Mouse (Mus musculus): ENCODE data around the gene Wdr20. TPM values are rescaled to one million over a fixed set of nuclear protein-coding genes. Genes with fewer than 3 reads are reported as not detected.
"Not testable (repeated sequence)": the region's sequence is repeated elsewhere in the genome, so short reads cannot be mapped to it uniquely, and the experiment has no call there.

The Wdr20 gene
- polyA plus RNA-seq, 1 experiment = 19.4 TPM

- DNase-seq (ENCODE audit: low read depth, low spot score) = no peak
- 92% methylated on average over 7 of the region's 7 CpGs for WGBS
These were observed 30.3 kb upstream of the Wdr20 start for GRCm38 (mm10) chr12:110707451-110707850.

- DNase-seq (ENCODE audit: low read depth, low spot score) = no peak
- WGBS = 44% methylated on average over 5 of the region's 5 CpGs
These were observed 26.5 kb upstream of the Wdr20 start for GRCm38 (mm10) chr12:110711270-110711669.

DNA sequence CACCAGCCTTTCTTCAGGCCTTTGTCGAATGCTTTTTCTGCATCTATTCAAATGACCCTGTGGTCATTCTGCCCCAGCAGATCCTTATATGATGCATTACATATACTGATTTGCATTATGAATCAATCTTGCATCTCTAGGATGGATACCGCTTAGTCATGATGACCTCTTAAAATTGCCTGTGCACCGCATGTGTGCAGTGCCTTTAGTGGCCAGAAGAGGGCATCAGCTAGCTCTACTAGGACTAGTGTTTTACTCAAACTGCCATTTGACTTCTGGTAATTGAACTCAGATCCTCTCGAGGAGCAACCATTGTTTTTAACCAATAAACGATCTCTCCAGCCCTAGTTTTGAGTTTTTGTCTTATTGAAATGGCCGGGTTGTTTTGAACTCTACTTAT lies 24.0 kb upstream of the Wdr20 start:
- no peak for DNase-seq (ENCODE audit: low read depth, low spot score)
- 97% methylated on average over 6 of the region's 6 CpGs for WGBS

- no peak for DNase-seq (ENCODE audit: low read depth, low spot score)
- 75% methylated on average over 6 of the region's 6 CpGs for WGBS
These were observed 23.5 kb upstream of the Wdr20 start for GRCm38 (mm10) chr12:110714215-110714614.

GRCm38 (mm10) chr12:110716004-110716403 lies 21.7 kb upstream of the Wdr20 start:
- WGBS = 13% methylated on average over 5 of the region's 5 CpGs
- DNase-seq (ENCODE audit: low read depth, low spot score) = no peak

GRCm38 (mm10) chr12:110725051-110725450 lies 12.7 kb upstream of the Wdr20 start:
- 92% methylated on average over 5 of the region's 5 CpGs for WGBS
- no peak for DNase-seq (ENCODE audit: low read depth, low spot score)

- 44% methylated on average over 5 of the region's 5 CpGs for WGBS
These were observed 12.3 kb upstream of the Wdr20 start for GRCm38 (mm10) chr12:110725489-110725888.

DNA sequence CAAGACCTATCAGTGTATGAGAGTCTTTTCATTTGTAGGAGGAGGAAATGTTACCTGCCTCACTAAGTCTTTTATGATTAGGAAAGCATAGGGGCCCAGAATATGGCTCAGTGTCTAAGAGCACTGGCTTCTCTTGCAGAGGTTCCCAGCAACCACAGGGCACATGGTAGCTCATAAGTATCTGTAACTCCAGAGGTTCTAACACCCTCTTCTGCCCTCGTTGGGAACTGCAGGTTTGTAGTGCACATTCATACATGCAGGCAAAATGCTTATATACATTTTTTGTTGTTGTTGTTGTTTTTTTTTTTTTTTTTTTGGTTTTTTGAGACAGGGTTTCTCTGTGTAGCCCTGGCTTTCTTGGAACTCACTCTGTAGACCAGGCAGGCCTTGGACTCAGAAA lies 11.3 kb upstream of the Wdr20 start:
- 39% methylated on average over 1 of the region's 1 CpGs for WGBS
- no peak for DNase-seq (ENCODE audit: low read depth, low spot score)

More at GRCm38 (mm10) chr12:110725489-110725888, 12.3 kb upstream of the Wdr20 start:
- DNase-seq (ENCODE audit: low read depth, low spot score) = no peak

GRCm38 (mm10) chr12:110733254-110733653 lies 4.5 kb upstream of the Wdr20 start:
- 97% methylated on average over 3 of the region's 3 CpGs for WGBS

DNA sequence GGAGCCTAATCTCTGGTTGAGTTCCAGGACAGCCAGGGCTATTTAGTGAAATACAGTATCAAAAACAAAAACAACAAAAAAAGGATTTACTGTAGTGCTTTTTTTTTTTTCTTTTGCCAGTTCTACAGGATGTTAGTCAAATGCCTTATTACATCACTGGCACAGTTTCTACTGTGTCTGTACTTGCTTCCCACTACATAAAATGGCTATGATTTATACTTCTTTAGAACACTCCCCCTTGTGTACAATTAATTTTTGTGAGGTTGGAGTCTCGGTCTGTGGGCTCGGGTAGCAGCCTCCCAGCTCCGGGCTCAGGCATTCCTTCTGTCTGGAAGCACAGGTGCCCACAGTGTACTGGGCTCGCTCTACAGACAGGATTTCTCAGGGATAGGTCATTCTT lies 1.1 kb upstream of the Wdr20 start:
- WGBS = 4% methylated on average over 4 of the region's 4 CpGs
- no peak for DNase-seq (ENCODE audit: low read depth, low spot score)

More at GRCm38 (mm10) chr12:110733254-110733653, 4.5 kb upstream of the Wdr20 start:
- not testable (repeated sequence) for DNase-seq (ENCODE audit: low read depth, low spot score)

DNA sequence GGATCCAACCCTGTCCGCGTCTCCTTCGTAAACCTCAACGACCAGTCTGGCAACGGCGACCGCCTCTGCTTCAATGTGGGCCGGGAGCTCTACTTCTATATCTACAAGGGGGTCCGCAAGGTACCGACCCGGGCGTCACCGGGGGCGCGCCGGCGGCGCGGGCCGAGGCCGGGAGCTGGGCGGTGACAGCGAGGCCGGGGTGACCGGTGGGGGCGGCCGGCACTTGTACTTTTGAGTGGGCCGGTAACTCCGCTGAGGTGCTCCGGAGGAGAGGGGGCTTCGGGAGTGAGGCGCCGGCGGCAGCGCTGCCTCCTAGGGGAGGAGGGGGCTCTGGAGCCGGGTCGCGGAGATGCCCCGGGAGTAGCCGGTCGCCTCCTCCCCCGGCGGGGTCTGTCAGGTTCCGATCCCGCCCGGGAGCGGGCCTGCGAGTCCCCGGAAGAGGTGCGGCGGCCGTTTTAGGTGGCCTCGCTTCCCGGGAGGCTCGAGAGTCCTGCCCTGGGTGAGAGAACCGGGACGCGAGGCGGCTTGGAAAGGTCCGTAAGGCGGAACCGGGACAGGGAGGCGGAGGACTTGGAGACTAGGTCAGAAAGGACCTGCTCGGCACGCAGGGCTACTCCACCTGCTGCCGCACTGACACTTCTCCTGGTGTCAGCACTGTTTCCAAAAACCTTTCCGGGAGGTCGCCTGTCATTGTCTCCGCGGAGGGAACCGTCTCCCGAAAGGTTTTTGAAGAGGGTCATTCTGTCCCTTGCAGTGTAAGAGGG lies 596 bp downstream of the Wdr20 start:
- under 1% methylated on average over 71 of the region's 72 CpGs for WGBS
- no peak for DNase-seq (ENCODE audit: low read depth, low spot score)

DNA sequence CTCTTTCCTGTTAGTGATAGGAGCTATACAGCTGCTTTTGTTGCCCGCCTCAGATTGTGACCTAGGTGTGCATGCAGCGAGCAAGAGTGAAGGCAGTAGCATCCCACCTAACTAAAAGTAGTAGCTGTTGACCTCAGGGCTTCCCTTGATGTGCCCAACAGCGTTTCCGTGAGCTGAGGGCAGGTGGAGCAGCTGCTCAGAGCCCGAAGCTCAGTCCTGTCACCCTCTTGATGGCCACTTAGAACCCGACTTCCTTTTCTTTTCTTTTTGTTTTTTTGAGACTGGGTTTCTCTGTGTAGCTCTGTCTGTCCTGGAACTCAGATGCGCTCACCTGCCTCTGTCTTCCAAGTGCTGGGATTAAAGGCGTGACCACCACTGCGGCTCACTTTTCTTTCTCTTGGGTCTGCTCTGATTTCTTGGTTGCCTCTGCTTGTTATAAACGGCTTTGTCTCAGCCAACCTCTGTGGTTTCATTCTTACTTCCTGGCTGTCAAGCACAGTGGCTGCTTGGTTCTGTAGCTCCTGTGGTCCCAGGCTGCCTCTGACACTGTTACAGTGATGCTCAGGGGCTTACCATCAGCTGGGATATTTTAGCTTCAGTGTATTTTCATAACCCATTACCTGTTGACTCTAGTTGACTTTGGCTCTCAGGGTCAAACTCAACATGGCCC lies 13.2 kb downstream of the Wdr20 start:
- WGBS = 74% methylated on average over 10 of the region's 10 CpGs
- DNase-seq (ENCODE audit: low read depth, low spot score) = no peak

DNA sequence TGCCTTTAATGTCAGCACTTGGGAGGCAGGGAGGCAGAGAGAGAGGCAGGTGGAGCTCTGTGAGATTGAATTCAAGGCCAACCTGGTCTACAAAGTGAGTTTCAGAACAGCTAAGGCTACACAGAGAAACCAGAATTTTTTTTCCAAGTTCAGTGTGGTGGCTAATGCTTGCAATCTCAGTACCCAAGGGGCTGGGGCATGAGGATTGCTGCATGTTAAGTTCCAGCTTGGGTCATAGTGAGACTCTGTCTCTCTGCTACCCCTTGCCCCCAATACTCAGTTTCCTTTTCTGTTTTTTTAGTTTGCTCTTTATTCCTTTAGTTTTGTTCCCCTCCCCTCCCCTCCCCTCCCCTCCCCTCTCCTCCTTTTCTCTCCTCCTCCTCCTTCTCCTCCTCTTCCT lies 15.0 kb downstream of the Wdr20 start:
- DNase-seq (ENCODE audit: low read depth, low spot score) = no peak

DNA sequence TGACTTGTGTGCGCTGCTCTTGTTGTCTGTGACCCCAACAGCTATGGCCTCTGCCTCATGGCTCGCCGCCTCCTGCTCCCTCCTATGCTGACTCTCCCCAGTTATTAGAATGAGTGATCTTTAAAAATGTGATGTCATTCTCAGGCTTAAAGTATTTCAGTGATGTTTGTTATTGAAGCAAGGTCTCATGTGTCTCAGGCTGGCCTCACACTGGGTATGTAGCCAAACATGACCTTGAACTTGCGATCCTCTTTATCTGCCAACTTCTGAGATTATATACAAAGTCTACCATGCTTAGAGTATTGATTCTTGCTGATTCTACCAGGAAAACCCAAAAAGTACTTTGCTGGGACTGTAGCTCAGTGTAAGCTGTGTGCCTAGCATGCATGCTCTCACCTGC lies 16.2 kb downstream of the Wdr20 start:
- no peak for DNase-seq (ENCODE audit: low read depth, low spot score)
- WGBS = 97% methylated on average over 4 of the region's 4 CpGs

- WGBS = 42% methylated on average over 3 of the region's 3 CpGs
- no peak for DNase-seq (ENCODE audit: low read depth, low spot score)
These were observed 19.4 kb downstream of the Wdr20 start for GRCm38 (mm10) chr12:110757161-110757560.

DNA sequence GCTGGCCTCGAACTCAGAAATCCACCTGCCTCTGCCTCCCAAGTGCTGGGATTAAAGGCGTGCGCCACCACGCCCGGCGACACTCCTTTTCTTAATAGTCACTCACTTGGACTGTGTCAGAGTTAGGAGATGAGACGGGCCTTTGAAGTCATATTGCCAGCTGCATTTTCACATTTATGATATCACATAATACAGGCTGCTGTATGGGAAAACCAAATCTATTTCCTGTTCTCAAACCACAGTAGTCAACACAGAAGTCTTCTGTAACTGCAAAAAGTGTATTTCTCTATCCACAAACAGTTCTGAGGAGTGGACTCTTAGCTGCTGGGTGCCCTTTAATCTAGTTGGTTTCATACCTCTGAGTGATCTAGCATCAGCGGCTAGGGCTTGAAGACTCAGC lies 21.2 kb downstream of the Wdr20 start:
- 67% methylated on average over 8 of the region's 8 CpGs for WGBS

GRCm38 (mm10) chr12:110762321-110762720 lies 24.6 kb downstream of the Wdr20 start:
- DNase-seq (ENCODE audit: low read depth, low spot score) = no peak
- WGBS = 75% methylated on average over 2 of the region's 2 CpGs

More for the DNA sequence above, 21.2 kb downstream of the Wdr20 start:
- DNase-seq (ENCODE audit: low read depth, low spot score) = no peak

DNA sequence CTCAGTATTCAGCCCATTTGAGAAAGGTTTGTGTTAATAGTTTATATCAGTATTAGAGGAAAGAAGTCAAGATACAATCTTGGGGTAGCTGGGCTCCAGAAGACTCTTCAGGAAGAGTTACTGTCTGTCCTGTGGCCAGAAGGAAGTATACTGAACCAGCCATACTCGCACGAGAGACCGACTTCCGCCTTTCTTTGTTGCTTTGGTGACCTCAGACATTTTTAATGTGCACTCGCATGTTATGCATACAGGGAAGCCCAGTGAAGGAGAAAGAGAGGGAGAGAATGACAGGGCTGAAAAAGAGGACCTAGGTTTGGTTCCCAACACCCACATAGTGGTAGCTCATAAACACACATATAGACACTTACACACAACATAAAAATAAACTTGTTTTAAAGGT lies 26.8 kb downstream of the Wdr20 start:
- 82% methylated on average over 5 of the region's 5 CpGs for WGBS
- DNase-seq (ENCODE audit: low read depth, low spot score) = no peak

GRCm38 (mm10) chr12:110768562-110768961 lies 30.8 kb downstream of the Wdr20 start:
- no peak for DNase-seq (ENCODE audit: low read depth, low spot score)

- no peak for DNase-seq (ENCODE audit: low read depth, low spot score)
- WGBS = 46% methylated on average over 6 of the region's 6 CpGs
These were observed 32.0 kb downstream of the Wdr20 start for GRCm38 (mm10) chr12:110769660-110770297.

All from large intestine, adult 2 months (tissue).